Mouse (Mus musculus) forebrain, embryonic 10.5 days (tissue): ENCODE measurements around the gene Gm36210. TPM values are rescaled to one million over a fixed set of nuclear protein-coding genes. Genes with fewer than 3 reads are reported as not detected.

Experiments
- DNase-seq: peaks from one replicate; pipeline ENCODE4 v3.0.0-alpha.2; 2017; ENCODE audit warnings: low spot score; ENCODE audit errors: extremely low spot score
- H3K27ac ChIP-seq: fragments of 300-500 bp; sonication (generic); 2 replicates; pipeline ENCODE4 v1.5.1; 2016; ENCODE audit warnings: mild to moderate bottlenecking
- H3K27me3 ChIP-seq: fragments of 300-500 bp; sonication (generic); 2 replicates; pipeline ENCODE4 v1.6.1; 2016; ENCODE audit warnings: mild to moderate bottlenecking; ENCODE audit not compliant: poor library complexity, severe bottlenecking
- H3K36me3 ChIP-seq: fragments of 300-500 bp; sonication (generic); replicated peaks from 2 replicates; pipeline ENCODE4 v1.6.1; 2016; ENCODE audit warnings: mild to moderate bottlenecking, moderate library complexity
- H3K4me1 ChIP-seq: fragments of 300-500 bp; sonication (generic); 2 replicates; pipeline ENCODE4 v1.6.1; 2016
- H3K4me3 ChIP-seq: fragments of 300-500 bp; sonication (generic); 2 replicates; pipeline ENCODE4 v1.5.1; 2016; ENCODE audit warnings: mild to moderate bottlenecking, moderate library complexity
- H3K9me3 ChIP-seq: fragments of 300-500 bp; sonication (generic); 2 replicates; pipeline ENCODE4 v1.6.1; 2016; ENCODE audit warnings: mild to moderate bottlenecking, moderate library complexity
- WGBS: fragments of 180-500 bp; shearing (Covaris S2); methylation state at CpG from one replicate; pipeline ENCODE4 v1.1.7; 2016; 5-methylcytosine and 5-hydroxymethylcytosine counted together
- polyA plus RNA-seq: library from polyadenylated mRNA; unstranded; fragments of >200 nt; fragmentation: Nextera tagmentation; extraction: Ambion mirVana; gene quantifications from 2 replicates; pipeline ENCODE4 v1.2.1, GENCODE M21; 2016

Gene Gm36210
- polyA plus RNA-seq, 1 experiment from 2014 or later: 0.22 TPM

GRCm38 (mm10) chr7:4849372-4849771 is 56.9 kb downstream of the Gm36210 start:
- 63% methylated on average over 9 of the region's 9 CpGs for WGBS
- Histone ChIP-seq H3K36me3 (no peaks in the 10 kb centered on the region), H3K27ac (no peak overlapping the region), H3K27me3 (peaks cover 26% of the 10 kb centered on the region), H3K4me1 (peaks cover 8% of the 10 kb centered on the region), H3K9me3 (peaks cover 5% of the 10 kb centered on the region; the same call in 1 of the 2 replicates), H3K4me3 (no peak overlapping the region)
- DNase-seq: no peak

Other genes with a start within 250 kb of the Gm36210 start
- gene Ppp6r1, start 247.5 kb downstream of the Gm36210 start, polyA plus RNA-seq: 8.0 and 9.2 TPM in 2 replicates
- 135 and 137 TPM in 2 replicates for gene Hspbp1, start 221.4 kb downstream of the Gm36210 start, polyA plus RNA-seq
- 2.2 TPM in 2 replicates for gene Brsk1, start 215.9 kb downstream of the Gm36210 start, polyA plus RNA-seq
- 0.11 and 0.20 TPM in 2 replicates for gene Tmem150b, start 181.3 kb downstream of the Gm36210 start, polyA plus RNA-seq
- 98.9 and 101 TPM in 2 replicates for gene Kmt5c, start 166.4 kb downstream of the Gm36210 start, polyA plus RNA-seq
- 40.4 and 44.2 TPM in 2 replicates for gene Cox6b2, start 153.4 kb downstream of the Gm36210 start, polyA plus RNA-seq
- gene Fam71e2, start 135.2 kb downstream of the Gm36210 start, polyA plus RNA-seq: not detected in 2 replicates
- not detected in 2 replicates for gene Il11, start 123.7 kb downstream of the Gm36210 start, polyA plus RNA-seq
- 0.34 TPM in 1 of 2 replicates, not detected in the other for gene Tmem190, start 123.6 kb downstream of the Gm36210 start, polyA plus RNA-seq
- gene Tmem238, start 116.9 kb downstream of the Gm36210 start, polyA plus RNA-seq: 3.9 and 4.4 TPM in 2 replicates
- gene Rpl28, start 113.6 kb downstream of the Gm36210 start, polyA plus RNA-seq: 374 and 397 TPM in 2 replicates
- gene Ube2s, start 93.9 kb downstream of the Gm36210 start, polyA plus RNA-seq: 399 and 408 TPM in 2 replicates
- gene Shisa7, start 61.8 kb downstream of the Gm36210 start, polyA plus RNA-seq: 0.47 and 0.79 TPM in 2 replicates
- 2.6 and 2.9 TPM in 2 replicates for gene Isoc2b, start 36.3 kb downstream of the Gm36210 start, polyA plus RNA-seq
- 0.73 and 1.0 TPM in 2 replicates for gene Isoc2a, start 29.4 kb downstream of the Gm36210 start, polyA plus RNA-seq
- gene Zfp628, start 8.7 kb upstream of the Gm36210 start, polyA plus RNA-seq: 4.1 and 4.2 TPM in 2 replicates
- 8.1 and 8.3 TPM in 2 replicates for gene Nat14, start 15.5 kb upstream of the Gm36210 start, polyA plus RNA-seq
- gene Ssc5d, start 19.3 kb upstream of the Gm36210 start, polyA plus RNA-seq: 1.2 and 1.3 TPM in 2 replicates
- gene Sbk2, start 57.9 kb upstream of the Gm36210 start, polyA plus RNA-seq: 0.11 TPM in 1 of 2 replicates, not detected in the other
- 0.10 TPM in 1 of 2 replicates, not detected in the other for gene Sbk3, start 64.7 kb upstream of the Gm36210 start, polyA plus RNA-seq
- gene Zfp579, start 89.6 kb upstream of the Gm36210 start, polyA plus RNA-seq: 27.3 and 28.7 TPM in 2 replicates
- gene Zfp524, start 107.9 kb upstream of the Gm36210 start, polyA plus RNA-seq: 8.4 and 9.4 TPM in 2 replicates
- 54.0 and 54.1 TPM in 2 replicates for gene Fiz1, start 108.2 kb upstream of the Gm36210 start, polyA plus RNA-seq
- 1.0 and 1.1 TPM in 2 replicates for gene Gm44973, start 109.0 kb upstream of the Gm36210 start, polyA plus RNA-seq
- 5.1 and 5.7 TPM in 2 replicates for gene Zfp865, start 113.9 kb upstream of the Gm36210 start, polyA plus RNA-seq
- gene Ccdc106, start 114.0 kb upstream of the Gm36210 start, polyA plus RNA-seq: 4.7 and 6.6 TPM in 2 replicates
- not detected in 2 replicates for gene 4632433K11Rik, start 127.6 kb upstream of the Gm36210 start, polyA plus RNA-seq
- 3.0 and 3.8 TPM in 2 replicates for gene Zfp784, start 131.9 kb upstream of the Gm36210 start, polyA plus RNA-seq
- 38.0 and 38.8 TPM in 2 replicates for gene Zfp580, start 145.0 kb upstream of the Gm36210 start, polyA plus RNA-seq
- gene U2af2, start 155.6 kb upstream of the Gm36210 start, polyA plus RNA-seq: 181 and 196 TPM in 2 replicates
- 53.5 and 54.6 TPM in 2 replicates for gene Epn1, start 173.7 kb upstream of the Gm36210 start, polyA plus RNA-seq
- gene Rfpl4, start 210.4 kb upstream of the Gm36210 start, polyA plus RNA-seq: not detected in 2 replicates
- gene Rasl2-9, start 219.4 kb upstream of the Gm36210 start, polyA plus RNA-seq: 0.24 TPM in 1 of 2 replicates, not detected in the other
- gene Vmn1r55, start 243.2 kb upstream of the Gm36210 start, polyA plus RNA-seq: 0.01 TPM in 1 of 2 replicates, not detected in the other